Mouse (Mus musculus) MEL (cell line): ENCODE measurements at regions not wholly inside any gene's neighbourhood (a gene's known extent, or its start where the extent isn't known, plus 50 kb on each side); places are given as distances from the start of the nearest gene placed in this dataset.
A peak's percentile ranks its signal among the peaks of the same experiment; 100 is the strongest.

Source experiments
- DNase-seq: peaks from one replicate; pipeline ENCODE4 v3.0.0; 2011; ENCODE audit warnings: low read depth, low spot score
- H3K27ac ChIP-seq: 2 replicates; pipeline ENCODE4 v1.5.1; 2012; ENCODE audit warnings: low read depth, mild to moderate bottlenecking, control low read depth, low read length, moderate library complexity; ENCODE audit not compliant: control insufficient read depth
- H3K27me3 ChIP-seq, 2 experiments: fragments of 150-350 bp in 1 of 2; sonication (generic) in 1 of 2; 2 replicates each; pipeline ENCODE4 v1.6.1; 2012; ENCODE audit warnings: low read length in 2 of 2, mild to moderate bottlenecking in 2 of 2, improper control_type of control experiment in 1 of 2, moderate library complexity in 1 of 2; ENCODE audit not compliant: insufficient read depth in 2 of 2, control insufficient read depth in 1 of 2
- H3K36me3 ChIP-seq, 2 experiments: 2 replicates each; pipeline ENCODE4 v1.6.1; 2012 to 2014; ENCODE audit warnings: low read length in 2 of 2, improper control_type of control experiment in 1 of 2, inconsistent platforms in 1 of 2, mild to moderate bottlenecking in 1 of 2; ENCODE audit not compliant: insufficient read depth in 2 of 2, control insufficient read depth in 1 of 2
- H3K4me1 ChIP-seq, 2 experiments: fragments of 150-350 bp in 1 of 2; sonication (generic) in 1 of 2; 2 replicates each; pipeline ENCODE4 v1.6.1; 2012; ENCODE audit warnings: low read length in 2 of 2, improper control_type of control experiment in 1 of 2, mild to moderate bottlenecking in 1 of 2; ENCODE audit not compliant: insufficient read depth in 2 of 2, control insufficient read depth in 1 of 2
- H3K4me3 ChIP-seq, 2 experiments: fragments of 150-350 bp in 1 of 2; sonication (generic) in 1 of 2; 2 replicates each; pipeline ENCODE4 v1.5.1; 2012; ENCODE audit warnings: low read depth in 2 of 2, low read length in 2 of 2, mild to moderate bottlenecking in 2 of 2, moderate library complexity in 2 of 2, control low read depth in 1 of 2, improper control_type of control experiment in 1 of 2; ENCODE audit not compliant: control insufficient read depth in 1 of 2, insufficient read depth in 1 of 2
- H3K79me2 ChIP-seq: 2 replicates; pipeline ENCODE4 v1.6.1; 2012; ENCODE audit warnings: mild to moderate bottlenecking, low read length, moderate library complexity; ENCODE audit not compliant: control insufficient read depth, poor library complexity, insufficient read depth
- H3K9ac ChIP-seq: 2 replicates; pipeline ENCODE4 v1.6.1; 2012; ENCODE audit warnings: low read depth, mild to moderate bottlenecking, control low read depth, low read length, moderate library complexity; ENCODE audit not compliant: control insufficient read depth, poor library complexity, severe bottlenecking
- H3K9me3 ChIP-seq: fragments of 150-350 bp; sonication (generic); replicated peaks from 2 replicates; pipeline ENCODE4 v1.6.1; 2012; ENCODE audit warnings: mild to moderate bottlenecking, low read length, improper control_type of control experiment, moderate library complexity; ENCODE audit not compliant: insufficient read depth
- BHLHE40 ChIP-seq: IDR thresholded peaks from 2 replicates; pipeline ENCODE4 v1.6.1; 2012; ENCODE audit warnings: low read depth, mild to moderate bottlenecking, inconsistent platforms, low read length, improper control_type of control experiment, borderline replicate concordance
- CHD2 ChIP-seq: IDR thresholded peaks from 2 replicates; pipeline ENCODE4 v1.6.1; 2011; ENCODE audit warnings: low read length, improper control_type of control experiment
- ELF1 ChIP-seq: IDR thresholded peaks from 2 replicates; pipeline ENCODE4 v1.6.1; 2014; ENCODE audit warnings: low read depth, mild to moderate bottlenecking, inconsistent platforms, low read length, improper control_type of control experiment, moderate library complexity
- MYC ChIP-seq: IDR thresholded peaks from 2 replicates; pipeline ENCODE4 v1.6.1; 2011; ENCODE audit warnings: low read depth, mild to moderate bottlenecking, low read length, improper control_type of control experiment, moderate library complexity
- NRF1 ChIP-seq: IDR thresholded peaks from 2 replicates; pipeline ENCODE4 v1.6.1; 2014; ENCODE audit warnings: low read depth, mild to moderate bottlenecking, inconsistent platforms, low read length, improper control_type of control experiment, moderate library complexity; ENCODE audit not compliant: poor library complexity, insufficient read depth, severe bottlenecking
- RCOR1 ChIP-seq: IDR thresholded peaks from 2 replicates; pipeline ENCODE4 v1.6.1; 2012; ENCODE audit warnings: low read depth, mild to moderate bottlenecking, inconsistent platforms, low read length, improper control_type of control experiment
- TBP ChIP-seq: IDR thresholded peaks from 2 replicates; pipeline ENCODE4 v1.8.0; 2011; ENCODE audit warnings: low read depth, low read length, improper control_type of control experiment
- UBTF ChIP-seq: IDR thresholded peaks from 2 replicates; pipeline ENCODE4 v1.6.1; 2012; ENCODE audit warnings: low read depth, mild to moderate bottlenecking, inconsistent platforms, low read length, improper control_type of control experiment, moderate library complexity, borderline replicate concordance; ENCODE audit not compliant: insufficient read depth

GRCm38 (mm10) chr5:134802161-134802719 is 55.1 kb upstream of the Eln start (continued):
- no peak for TF ChIP-seq BHLHE40
- TF ChIP-seq, all 39 proteins: peak for 0

- Histone ChIP-seq H3K27me3 (no peaks in the 10 kb centered on the region), H3K4me3 (no peak overlapping the region), H3K27ac (no peak overlapping the region), H3K36me3 (no peaks in the 10 kb centered on the region), H3K4me1 (no peaks in the 10 kb centered on the region), H3K79me2 (no peaks in the 10 kb centered on the region), H3K9ac (no peak overlapping the region), H3K9me3 (no peaks in the 10 kb centered on the region)
- no peak for DNase-seq
- TF ChIP-seq NRF1 (no peak), ELF1 (no peak)
Observed at GRCm38 (mm10) chr5:134800481-134800880, 53.4 kb upstream of the Eln start.

- H3K79me2 ChIP-seq = no peaks in the 10 kb centered on the region
- no peak overlapping the region for H3K9ac ChIP-seq
- peak; percentile 13 for DNase-seq
- H3K27ac ChIP-seq = no peak overlapping the region
- H3K4me3 ChIP-seq = no peak overlapping the region
- H3K9me3 ChIP-seq = no peaks in the 10 kb centered on the region
- no peaks in the 10 kb centered on the region for H3K27me3 ChIP-seq
- H3K4me1 ChIP-seq = no peaks in the 10 kb centered on the region
- TF ChIP-seq ELF1 = no peak
- TF ChIP-seq RCOR1 = no peak
- H3K36me3 ChIP-seq = no peaks in the 10 kb centered on the region
Observed at GRCm38 (mm10) chr5:134799911-134800310, 52.8 kb upstream of the Eln start.

- H3K27me3 ChIP-seq = no peaks in the 10 kb centered on the region
- no peak overlapping the region for H3K27ac ChIP-seq
- no peaks in the 10 kb centered on the region for H3K4me1 ChIP-seq
- no peak for DNase-seq
- TF ChIP-seq CHD2 = no peak
- no peak for TF ChIP-seq MYC
- TF ChIP-seq TBP = no peak
- TF ChIP-seq NRF1 = no peak
- TF ChIP-seq UBTF = no peak
- H3K9me3 ChIP-seq = no peaks in the 10 kb centered on the region
- no peaks in the 10 kb centered on the region for H3K79me2 ChIP-seq
- no peak overlapping the region for H3K4me3 ChIP-seq
- H3K9ac ChIP-seq = no peak overlapping the region
- no peaks in the 10 kb centered on the region for H3K36me3 ChIP-seq
Observed at GRCm38 (mm10) chr5:134797688-134798094, 50.6 kb upstream of the Eln start.
